Mouse (Mus musculus): ENCODE measurements around the gene Usp12. TPM values are rescaled to one million over a fixed set of nuclear protein-coding genes. Genes with fewer than 3 reads are reported as not detected.
A peak's percentile ranks its signal among the peaks of the same experiment; 100 is the strongest.

Gene Usp12
- 14.7 and 15.4 TPM in 2 replicates for polyA plus RNA-seq (2016; fragmentation: Nextera tagmentation; extraction: Ambion mirVana)

GRCm38 (mm10) chr5:146794853-146795252, at the start of gene Usp12:
Gene Usp12, minus strand, starts transcription at chr5:146795006.
- H3K9me3 ChIP-seq, result no peaks in the 10 kb centered on the region
- no peaks in the 10 kb centered on the region for H3K36me3 ChIP-seq (replicated peaks)
- H3K4me3 ChIP-seq, result peak within 1 kb of the TSS; percentile 97
- peaks cover 40% of the 10 kb centered on the region for H3K4me1 ChIP-seq
- H3K27ac ChIP-seq (replicated peaks), result peak within 1 kb of the TSS; percentile 93
- peak; percentile 99 for DNase-seq (ENCODE audit: low spot score)
- WGBS, result 2% methylated on average over 51 of the region's 51 CpGs
- no peaks in the 10 kb centered on the region for H3K27me3 ChIP-seq (replicated peaks; ENCODE audit: low read depth, poor library complexity, severe bottlenecking)

- Histone ChIP-seq H3K4me1 (peaks cover 27% of the 10 kb centered on the region), H3K4me3 (peak overlapping the region; percentile 80), H3K36me3 (replicated peaks) (peaks cover 25% of the 10 kb centered on the region), H3K9me3 (no peaks in the 10 kb centered on the region), H3K27me3 (replicated peaks; ENCODE audit: low read depth, poor library complexity, severe bottlenecking) (no peaks in the 10 kb centered on the region), H3K27ac (replicated peaks) (peak overlapping the region; percentile 91)
- 6% methylated on average over 6 of the region's 6 CpGs for WGBS
- DNase-seq (ENCODE audit: low spot score), result no peak
Measured at GRCm38 (mm10) chr5:146844301-146844941, 49.6 kb upstream of the Usp12 start.

DNA sequence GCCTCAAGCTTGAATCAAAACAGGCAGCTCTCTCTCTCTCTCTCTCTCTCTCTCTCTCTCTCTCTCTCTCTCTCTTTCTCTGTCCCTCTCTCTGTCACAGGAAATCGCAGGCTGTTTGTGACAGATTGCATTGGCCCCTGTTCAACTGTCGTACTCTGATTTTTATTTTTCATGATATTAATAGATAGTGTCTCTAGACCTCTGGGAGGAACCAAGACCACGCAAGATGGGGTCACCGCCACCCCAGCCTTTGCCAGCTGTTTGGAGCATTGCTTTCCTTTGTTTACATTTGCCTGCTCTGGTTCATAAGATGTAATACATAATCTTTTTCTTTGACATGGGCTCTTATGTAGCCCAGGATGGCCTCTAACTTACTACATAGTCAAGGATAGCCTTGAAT, 47.2 kb upstream of the Usp12 start:
- no peak for DNase-seq (ENCODE audit: low spot score)
- Histone ChIP-seq H3K27me3 (replicated peaks; ENCODE audit: low read depth, poor library complexity, severe bottlenecking) (no peaks in the 10 kb centered on the region), H3K27ac (replicated peaks) (no peak overlapping the region), H3K4me1 (peaks cover 23% of the 10 kb centered on the region), H3K9me3 (no peaks in the 10 kb centered on the region), H3K4me3 (no peak overlapping the region), H3K36me3 (replicated peaks) (peaks cover 29% of the 10 kb centered on the region)
- WGBS, result 95% methylated on average over 4 of the region's 4 CpGs

- Histone ChIP-seq H3K36me3 (replicated peaks) (peaks cover 32% of the 10 kb centered on the region), H3K4me1 (peaks cover 16% of the 10 kb centered on the region), H3K27me3 (replicated peaks; ENCODE audit: low read depth, poor library complexity, severe bottlenecking) (no peaks in the 10 kb centered on the region), H3K4me3 (no peak overlapping the region), H3K27ac (replicated peaks) (no peak overlapping the region), H3K9me3 (no peaks in the 10 kb centered on the region)
- WGBS, result 84% methylated on average over 5 of the region's 5 CpGs
- no peak for DNase-seq (ENCODE audit: low spot score)
Measured at GRCm38 (mm10) chr5:146841301-146841700, 46.5 kb upstream of the Usp12 start.

- Histone ChIP-seq H3K27ac (replicated peaks) (no peak overlapping the region), H3K27me3 (replicated peaks; ENCODE audit: low read depth, poor library complexity, severe bottlenecking) (no peaks in the 10 kb centered on the region), H3K4me1 (peaks cover 9% of the 10 kb centered on the region; the same call in 1 of the 2 replicates), H3K36me3 (replicated peaks) (peaks cover 41% of the 10 kb centered on the region), H3K9me3 (no peaks in the 10 kb centered on the region), H3K4me3 (no peak overlapping the region)
- 84% methylated on average over 4 of the region's 4 CpGs for WGBS
- no peak for DNase-seq (ENCODE audit: low spot score)
Measured at GRCm38 (mm10) chr5:146840422-146840821, 45.6 kb upstream of the Usp12 start.

- H3K4me1 ChIP-seq, result peaks cover 7% of the 10 kb centered on the region; the same call in 1 of the 2 replicates
- H3K36me3 ChIP-seq (replicated peaks), result peaks cover 48% of the 10 kb centered on the region
- H3K27me3 ChIP-seq (replicated peaks; ENCODE audit: low read depth, poor library complexity, severe bottlenecking), result no peaks in the 10 kb centered on the region
- WGBS, result 65% methylated on average over 5 of the region's 5 CpGs
- no peak overlapping the region for H3K4me3 ChIP-seq
- H3K9me3 ChIP-seq, result no peaks in the 10 kb centered on the region
- DNase-seq (ENCODE audit: low spot score), result no peak
- H3K27ac ChIP-seq (replicated peaks), result no peak overlapping the region
Measured at GRCm38 (mm10) chr5:146839760-146840159, 45.0 kb upstream of the Usp12 start.

- WGBS, result 51% methylated on average over 12 of the region's 12 CpGs
- Histone ChIP-seq H3K27ac (replicated peaks) (no peak overlapping the region), H3K4me3 (no peak overlapping the region), H3K36me3 (replicated peaks) (peaks cover 55% of the 10 kb centered on the region), H3K27me3 (replicated peaks; ENCODE audit: low read depth, poor library complexity, severe bottlenecking) (no peaks in the 10 kb centered on the region), H3K4me1 (peaks cover 3% of the 10 kb centered on the region), H3K9me3 (no peaks in the 10 kb centered on the region)
- DNase-seq (ENCODE audit: low spot score), result no peak
Measured at GRCm38 (mm10) chr5:146838836-146839648, 44.2 kb upstream of the Usp12 start.

GRCm38 (mm10) chr5:146837967-146838720, 43.3 kb upstream of the Usp12 start:
- peaks cover 56% of the 10 kb centered on the region for H3K36me3 ChIP-seq (replicated peaks)
- WGBS, result 69% methylated on average over 7 of the region's 7 CpGs
- no peak overlapping the region for H3K27ac ChIP-seq (replicated peaks)
- no peaks in the 10 kb centered on the region for H3K9me3 ChIP-seq
- H3K27me3 ChIP-seq (replicated peaks; ENCODE audit: low read depth, poor library complexity, severe bottlenecking), result no peaks in the 10 kb centered on the region
- no peak overlapping the region for H3K4me3 ChIP-seq
- peaks cover 7% of the 10 kb centered on the region; the same call in 1 of the 2 replicates for H3K4me1 ChIP-seq
- DNase-seq (ENCODE audit: low spot score), result no peak

DNA sequence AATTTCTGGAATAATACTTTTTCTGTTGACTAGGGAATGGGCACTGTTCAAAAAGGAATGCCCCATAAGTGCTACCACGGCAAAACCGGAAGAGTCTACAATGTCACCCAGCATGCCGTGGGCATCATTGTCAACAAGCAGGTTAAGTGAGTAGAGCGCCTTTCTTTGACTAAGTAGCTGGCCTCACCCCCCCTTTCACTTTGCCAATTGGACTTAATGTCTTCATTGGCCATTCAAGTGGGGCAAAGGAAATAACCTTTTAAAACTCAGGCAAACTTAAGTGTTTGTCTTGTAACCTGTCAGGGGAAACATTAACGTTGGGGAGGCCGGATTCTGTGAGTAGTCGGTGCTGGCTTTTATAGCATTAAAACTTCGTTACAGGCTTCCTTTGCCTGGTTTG, 40.2 kb upstream of the Usp12 start:
- peaks cover 55% of the 10 kb centered on the region for H3K36me3 ChIP-seq (replicated peaks)
- no peaks in the 10 kb centered on the region for H3K27me3 ChIP-seq (replicated peaks; ENCODE audit: low read depth, poor library complexity, severe bottlenecking)
- H3K9me3 ChIP-seq, result no peaks in the 10 kb centered on the region
- H3K4me3 ChIP-seq, result no peak overlapping the region
- no peak for DNase-seq (ENCODE audit: low spot score)
- 90% methylated on average over 8 of the region's 8 CpGs for WGBS
- peaks cover 13% of the 10 kb centered on the region for H3K4me1 ChIP-seq
- no peak overlapping the region for H3K27ac ChIP-seq (replicated peaks)

DNA sequence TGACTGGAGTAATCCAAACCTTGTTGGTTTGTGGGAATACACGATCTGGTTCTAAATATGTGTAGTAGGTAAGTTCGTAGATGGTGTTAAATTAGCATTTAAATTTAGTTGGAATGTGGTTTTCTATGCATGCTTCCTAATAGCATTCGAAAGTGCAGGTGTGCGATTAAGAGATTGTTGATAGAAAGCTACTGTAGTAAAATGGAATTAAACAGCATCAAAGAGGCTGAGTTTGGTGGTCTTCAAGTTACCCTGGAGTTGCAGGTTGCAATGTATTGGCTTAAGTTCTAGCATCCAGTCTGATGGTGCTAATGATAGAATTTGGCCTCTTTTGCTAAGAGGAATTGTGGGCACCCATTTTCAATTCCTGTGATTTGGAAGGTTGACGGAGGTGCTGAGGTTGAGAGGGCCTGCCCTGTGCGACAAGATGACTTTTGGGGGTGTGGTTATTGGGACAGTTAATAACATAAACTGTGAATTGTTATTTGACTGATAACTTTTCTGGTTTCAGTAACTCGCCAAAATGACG, 38.9 kb upstream of the Usp12 start:
- H3K27ac ChIP-seq (replicated peaks), result peak overlapping the region; percentile 99
- no peak for DNase-seq (ENCODE audit: low spot score)
- no peaks in the 10 kb centered on the region for H3K27me3 ChIP-seq (replicated peaks; ENCODE audit: low read depth, poor library complexity, severe bottlenecking)
- H3K36me3 ChIP-seq (replicated peaks), result peaks cover 48% of the 10 kb centered on the region
- H3K9me3 ChIP-seq, result no peaks in the 10 kb centered on the region
- H3K4me3 ChIP-seq, result peak overlapping the region; percentile 99
- WGBS, result 24% methylated on average over 8 of the region's 8 CpGs
- peaks cover 13% of the 10 kb centered on the region for H3K4me1 ChIP-seq

DNA sequence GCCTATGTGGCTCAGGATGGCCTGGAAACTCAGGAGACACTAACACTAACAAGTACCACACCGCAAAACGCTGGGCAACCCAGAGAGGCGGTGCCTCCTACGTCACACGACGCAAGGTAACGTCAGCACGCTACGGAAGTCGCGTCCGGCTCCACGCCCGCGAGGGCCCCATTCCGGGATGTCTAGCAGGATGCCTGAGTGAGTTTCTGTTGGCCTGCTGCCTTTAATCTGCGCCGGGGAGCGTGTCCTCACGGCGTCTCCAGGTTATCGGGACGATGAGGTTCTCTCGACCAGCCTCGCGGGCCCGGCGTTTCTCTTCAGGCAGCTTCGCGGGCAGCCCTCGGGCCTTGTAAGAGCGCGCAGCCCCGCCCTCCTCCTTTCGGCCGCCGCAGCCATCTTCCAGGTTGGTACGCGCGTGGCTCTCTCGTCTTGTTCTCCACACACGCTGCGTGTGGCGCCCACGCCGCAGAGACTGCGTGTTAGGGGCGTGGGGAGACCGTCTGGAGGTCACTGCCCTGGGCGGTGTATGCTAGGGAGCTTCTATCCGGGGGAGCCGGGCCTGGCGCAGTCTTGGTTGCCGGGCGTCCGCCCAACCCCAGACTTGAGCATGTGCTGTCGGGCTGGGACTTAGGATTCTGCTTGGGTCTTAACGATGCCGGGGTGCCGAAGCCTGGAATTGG, 38.1 kb upstream of the Usp12 start, which contains the start of gene Rpl21:
TSS of gene Rpl21 (plus strand) at position 122 of the 680 bp plus-strand sequence.
- Histone ChIP-seq H3K36me3 (replicated peaks) (peaks cover 40% of the 10 kb centered on the region), H3K4me3 (peak within 1 kb of the TSS; percentile 99), H3K4me1 (peaks cover 13% of the 10 kb centered on the region), H3K27ac (replicated peaks) (peak within 1 kb of the TSS; percentile 99), H3K27me3 (replicated peaks; ENCODE audit: low read depth, poor library complexity, severe bottlenecking) (no peaks in the 10 kb centered on the region), H3K9me3 (no peaks in the 10 kb centered on the region)
- peak; percentile 94 for DNase-seq (ENCODE audit: low spot score)
- WGBS, result under 1% methylated on average over 60 of the region's 60 CpGs

DNA sequence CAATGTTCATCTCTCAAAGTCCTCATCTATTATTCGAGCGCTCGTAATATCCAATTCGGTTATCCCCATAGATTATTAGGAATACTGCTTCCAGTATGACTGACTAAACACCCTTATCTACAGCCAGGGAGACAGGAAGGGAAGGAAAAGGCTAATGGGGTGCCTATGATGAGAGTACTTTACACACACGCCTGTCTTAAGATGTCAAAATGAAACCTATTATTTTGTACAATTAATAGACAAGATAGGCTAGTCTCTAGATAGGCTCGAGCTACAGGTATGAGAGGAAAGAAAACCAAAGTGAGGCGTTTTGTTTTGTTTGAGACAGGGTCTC, 37.6 kb upstream of the Usp12 start:
- H3K27me3 ChIP-seq (replicated peaks; ENCODE audit: low read depth, poor library complexity, severe bottlenecking), result no peaks in the 10 kb centered on the region
- H3K9me3 ChIP-seq, result no peaks in the 10 kb centered on the region
- H3K4me3 ChIP-seq, result peak overlapping the region; percentile 99
- H3K36me3 ChIP-seq (replicated peaks), result peaks cover 35% of the 10 kb centered on the region
- H3K4me1 ChIP-seq, result peaks cover 13% of the 10 kb centered on the region
- WGBS, result 56% methylated on average over 7 of the region's 7 CpGs
- peak overlapping the region; percentile 99 for H3K27ac ChIP-seq (replicated peaks)
- no peak for DNase-seq (ENCODE audit: low spot score)
